Mouse (Mus musculus) cerebral cortex, adult 2 months (tissue): ENCODE measurements around the gene Itfg2.

Experiments used
- WGBS: fragments of 180-500 bp; shearing (Covaris S2); methylation state at CpG from one replicate; pipeline ENCODE4 v1.1.7; 2018; 5-methylcytosine and 5-hydroxymethylcytosine counted together

Gene Itfg2

DNA sequence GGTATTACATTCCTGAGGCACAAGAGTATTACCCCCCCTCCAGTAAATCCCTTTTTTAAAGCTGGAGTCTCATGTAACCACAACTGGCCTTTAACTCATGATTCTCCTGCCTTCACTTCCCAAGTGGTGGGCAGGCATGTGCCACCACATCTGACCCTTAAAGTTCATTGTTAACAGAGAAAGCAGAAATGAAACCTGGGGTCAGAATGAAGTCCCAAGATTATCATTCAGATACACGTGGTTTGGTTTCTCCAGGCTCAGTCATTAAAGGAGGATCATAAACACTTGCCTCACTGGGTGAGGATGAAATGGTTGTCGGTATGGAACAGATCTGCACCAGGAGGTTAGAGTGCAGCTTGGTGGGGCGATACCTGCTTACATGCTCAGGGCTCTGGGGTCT, 43.5 kb downstream of the Itfg2 start:
- 85% methylated on average over 3 of the region's 3 CpGs for WGBS

DNA sequence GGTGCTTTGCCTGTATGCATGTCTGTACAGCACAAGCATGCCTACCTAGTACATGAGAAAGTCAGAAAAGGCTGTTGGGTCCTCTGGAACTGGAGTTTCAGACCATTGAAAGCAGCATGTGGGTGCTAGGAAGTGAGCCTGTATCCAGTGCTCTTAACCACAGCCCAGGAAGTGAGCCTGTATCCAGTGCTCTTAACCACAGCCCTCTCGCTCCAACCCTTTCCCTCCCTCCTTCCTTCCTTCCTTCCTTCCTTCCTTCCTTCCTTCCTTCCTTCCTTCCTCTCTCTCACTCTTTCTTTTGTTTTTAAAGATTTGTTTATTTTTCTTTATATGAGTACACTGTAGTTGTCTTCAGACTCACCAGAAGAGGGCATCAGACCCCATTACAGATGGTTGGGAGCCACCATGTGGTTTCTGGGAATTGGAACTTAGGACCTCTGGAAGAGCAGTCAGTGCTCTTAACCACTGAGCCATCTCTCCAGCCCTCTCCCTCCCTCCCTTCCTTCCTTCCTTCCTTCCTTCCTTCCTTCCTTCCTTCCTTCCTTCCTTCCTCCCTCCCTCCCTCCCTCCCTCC, 44.0 kb downstream of the Itfg2 start:
- 63% methylated on average over 1 of the region's 1 CpGs for WGBS

DNA sequence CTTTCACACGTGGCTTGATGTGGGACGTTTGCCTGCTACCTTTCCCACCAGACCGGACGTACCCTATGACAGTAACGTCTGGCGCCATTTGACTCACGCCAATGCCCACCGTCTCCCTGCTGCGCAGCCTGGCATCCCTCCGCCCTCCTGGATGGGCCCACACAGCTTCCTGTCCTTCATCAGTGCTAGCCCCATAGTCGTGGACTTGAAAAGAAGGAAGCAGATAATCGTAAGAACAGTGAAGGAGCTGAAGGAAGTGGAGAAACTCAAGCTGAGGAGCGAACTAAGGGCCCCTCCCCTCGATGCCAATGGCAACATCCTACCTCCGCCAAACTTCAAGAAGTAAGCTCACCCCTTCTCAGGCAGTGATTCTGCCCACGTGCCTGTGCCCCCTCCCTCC, 45.1 kb downstream of the Itfg2 start:
- WGBS, result 83% methylated on average over 16 of the region's 16 CpGs

DNA sequence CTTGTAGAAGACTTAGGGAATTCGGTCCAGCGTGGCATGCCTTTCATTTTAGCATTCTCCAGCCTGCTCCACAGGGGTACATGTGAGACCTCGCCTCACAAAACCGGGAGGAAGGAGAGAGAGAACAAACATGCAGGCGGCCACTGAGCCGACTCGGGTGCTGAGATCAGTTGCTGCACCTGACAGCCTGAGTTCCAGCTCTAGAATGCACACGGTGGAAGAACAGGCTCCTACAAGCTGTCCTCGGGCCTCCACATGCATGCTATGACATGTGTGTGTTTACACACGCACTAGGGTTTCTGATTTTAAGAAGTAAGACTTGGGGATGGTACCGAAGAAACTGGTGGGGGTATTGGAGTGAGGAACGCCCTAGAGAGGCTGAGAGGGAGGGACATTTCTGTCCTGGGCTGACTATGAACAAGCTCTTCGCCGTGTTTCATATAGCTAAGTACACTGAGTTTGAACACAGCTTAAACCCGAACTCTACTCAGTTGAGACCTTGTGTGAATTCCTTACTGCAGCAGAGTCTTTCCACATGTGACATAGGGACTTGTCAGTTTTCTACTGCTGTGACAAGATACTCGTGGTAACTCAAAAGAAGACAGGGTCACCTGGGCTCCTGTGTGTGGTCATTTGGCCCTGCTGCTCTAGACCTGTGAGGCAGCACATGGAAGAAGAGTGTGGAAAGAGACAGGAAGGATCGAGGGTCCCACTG, 48.2 kb downstream of the Itfg2 start:
- WGBS, result 88% methylated on average over 17 of the region's 17 CpGs

DNA sequence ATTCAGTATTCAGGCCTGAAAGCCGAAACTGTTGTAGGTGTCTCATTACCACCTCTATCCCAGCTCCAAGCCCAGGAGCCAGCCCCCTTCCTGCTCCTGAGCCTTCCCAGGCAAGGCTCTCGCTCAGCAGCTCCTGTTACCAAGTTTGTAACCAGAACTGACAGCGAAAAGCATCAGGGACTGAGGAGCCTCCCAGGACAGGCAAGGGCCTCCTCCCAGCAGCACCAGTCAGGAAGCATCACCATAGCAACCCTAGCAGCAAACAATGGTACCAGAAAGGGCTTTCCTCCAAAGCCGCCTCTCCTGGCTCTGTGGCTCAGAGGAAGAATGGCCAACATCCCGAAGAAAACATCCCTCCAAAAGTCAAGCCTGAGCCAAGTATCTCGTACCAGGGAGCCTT, 49.5 kb downstream of the Itfg2 start, which contains the start of the genes Tex52 and Gm44596:
Tex52 (plus strand) TSS at position 265 of the 400 bp plus-strand sequence.
Gm44596 (plus strand) TSS at position 312 of the 400 bp plus-strand sequence.
- 22% methylated on average over 6 of the region's 6 CpGs for WGBS

DNA sequence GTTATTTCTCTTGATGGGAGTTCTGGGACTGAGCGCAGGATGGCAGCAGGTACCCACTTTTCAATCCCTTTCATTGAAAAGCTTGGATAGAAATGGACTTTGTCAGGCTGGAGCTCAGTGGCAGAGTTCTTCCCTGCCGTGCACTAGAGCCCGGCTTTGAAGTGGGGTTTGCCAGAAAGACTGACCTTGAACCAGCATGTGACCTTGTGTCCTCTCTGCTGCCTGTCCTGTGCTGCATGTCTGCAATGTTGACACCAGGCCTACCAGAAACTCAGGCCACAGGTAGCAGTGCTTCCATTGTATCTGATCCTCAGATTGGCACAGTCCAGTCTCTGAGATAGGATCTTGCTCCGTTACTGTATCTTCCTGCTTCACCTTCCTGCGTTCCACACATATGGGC, 54.7 kb downstream of the Itfg2 start:
- 91% methylated on average over 5 of the region's 5 CpGs for WGBS

DNA sequence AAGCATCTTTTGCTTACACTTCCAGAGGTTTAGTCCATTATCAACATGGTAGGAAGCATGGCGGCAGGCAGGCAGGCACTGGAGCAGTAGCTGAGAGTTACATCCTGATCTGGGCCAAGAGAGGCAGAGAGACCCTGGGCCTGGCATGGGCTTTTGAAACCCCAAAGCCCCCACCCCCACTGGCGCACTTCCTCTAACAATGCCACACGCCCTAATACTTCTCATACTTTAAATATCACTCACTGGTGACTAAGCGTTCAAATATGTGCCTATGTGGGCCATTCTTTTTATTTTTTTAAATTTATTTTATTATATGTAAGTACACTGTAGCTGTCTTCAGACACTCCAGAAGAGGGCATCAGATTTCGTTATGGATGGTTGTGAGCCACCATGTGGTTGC, 58.3 kb downstream of the Itfg2 start:
- WGBS, result 94% methylated on average over 5 of the region's 5 CpGs

DNA sequence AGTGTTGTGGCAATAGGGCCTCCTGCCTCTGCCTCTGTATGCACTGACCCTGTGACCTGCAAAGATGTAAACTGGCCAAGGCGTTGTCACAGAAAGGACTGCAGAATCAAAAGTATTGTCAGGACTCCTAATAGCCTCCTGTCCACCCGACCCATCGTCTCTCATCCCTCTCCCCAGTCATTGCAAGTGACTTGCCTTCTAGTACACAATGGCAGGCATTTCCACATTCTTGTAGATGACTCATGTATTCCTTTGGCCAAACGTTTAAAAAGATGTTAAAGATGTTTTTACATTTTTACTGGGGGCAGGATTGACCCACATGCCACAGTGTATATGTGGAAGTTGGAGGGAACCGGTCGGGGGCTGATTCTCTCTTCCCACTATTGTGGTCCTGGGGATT, 60.0 kb downstream of the Itfg2 start:
- WGBS, result 73% methylated on average over 6 of the region's 6 CpGs

DNA sequence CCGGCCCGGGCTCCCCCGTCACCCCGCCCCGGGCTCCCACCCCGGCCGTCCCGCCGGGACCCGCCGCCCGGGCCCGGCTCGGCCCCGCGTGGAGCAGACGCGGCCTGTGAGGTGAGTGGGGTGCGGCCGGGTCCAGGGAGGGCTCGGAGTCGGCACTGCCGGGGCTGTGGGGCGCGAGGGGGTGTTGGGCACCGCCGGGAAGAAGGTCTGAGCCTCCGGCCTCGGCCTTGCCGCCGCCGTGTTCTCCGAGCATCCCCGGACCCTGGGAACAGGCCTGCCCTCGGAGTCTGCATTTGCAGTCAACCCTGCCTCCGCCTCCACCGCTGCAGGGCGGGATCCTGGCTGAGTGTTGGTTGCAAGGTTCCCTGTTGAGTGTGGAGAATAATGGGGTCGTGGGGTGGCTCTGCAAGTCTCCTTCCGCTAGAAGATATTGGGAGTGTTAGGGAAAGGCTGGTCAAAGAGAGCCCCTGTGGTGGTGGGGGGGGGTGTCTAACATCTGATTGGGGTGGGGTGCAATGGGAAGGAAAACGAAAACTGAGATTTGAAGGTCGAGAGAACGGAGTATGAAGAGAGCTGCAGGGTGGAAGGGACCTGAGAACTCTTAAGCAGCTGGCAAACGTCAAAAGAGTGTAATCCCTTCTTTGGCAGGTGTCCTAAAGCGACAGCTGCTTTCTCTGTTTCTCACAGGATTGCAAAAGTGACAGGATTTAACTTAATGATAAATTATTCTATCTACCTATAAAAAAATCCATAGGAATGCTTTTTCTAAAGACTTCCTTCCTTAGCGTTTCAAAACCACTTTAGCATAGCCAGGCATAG, 61.5 kb downstream of the Itfg2 start:
- 2% methylated on average over 45 of the region's 46 CpGs for WGBS

DNA sequence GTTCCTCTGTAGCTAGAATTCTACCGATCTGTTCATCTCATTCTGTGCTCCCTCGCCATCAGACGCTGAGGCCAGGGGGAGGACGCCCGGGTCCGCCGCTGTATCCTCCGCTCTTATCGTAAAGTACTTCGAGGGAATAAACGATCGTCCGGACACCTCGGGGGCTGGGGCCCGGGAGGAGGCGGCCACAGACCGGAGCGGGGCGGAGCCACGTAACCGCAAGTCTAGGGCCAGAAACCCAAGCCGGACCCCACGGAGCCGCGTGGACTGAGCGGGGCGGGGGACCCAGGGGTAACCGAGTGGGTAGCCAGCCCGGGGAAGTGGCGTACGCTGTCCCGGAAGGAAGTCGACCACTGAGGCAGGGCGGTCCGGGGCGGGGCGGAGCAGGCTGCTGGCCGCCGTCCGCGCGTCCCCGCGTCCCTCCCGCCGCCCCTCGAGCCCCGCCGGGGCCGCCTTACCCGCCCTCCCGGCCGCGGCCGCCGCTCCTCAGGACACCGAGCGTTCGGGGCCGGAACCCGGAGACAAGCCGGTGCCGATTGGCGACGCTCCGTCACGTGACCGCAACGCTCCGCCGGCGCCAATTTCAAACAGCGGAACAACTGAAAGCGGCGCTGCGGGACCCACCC, 62.2 kb downstream of the Itfg2 start, which contains the start of the genes Rhno1 and Foxm1:
Rhno1 (minus strand) TSS at position 531 of the 626 bp plus-strand sequence.
Foxm1 (plus strand) TSS at position 587 of the 626 bp plus-strand sequence.
- WGBS, result under 1% methylated on average over 76 of the region's 76 CpGs

DNA sequence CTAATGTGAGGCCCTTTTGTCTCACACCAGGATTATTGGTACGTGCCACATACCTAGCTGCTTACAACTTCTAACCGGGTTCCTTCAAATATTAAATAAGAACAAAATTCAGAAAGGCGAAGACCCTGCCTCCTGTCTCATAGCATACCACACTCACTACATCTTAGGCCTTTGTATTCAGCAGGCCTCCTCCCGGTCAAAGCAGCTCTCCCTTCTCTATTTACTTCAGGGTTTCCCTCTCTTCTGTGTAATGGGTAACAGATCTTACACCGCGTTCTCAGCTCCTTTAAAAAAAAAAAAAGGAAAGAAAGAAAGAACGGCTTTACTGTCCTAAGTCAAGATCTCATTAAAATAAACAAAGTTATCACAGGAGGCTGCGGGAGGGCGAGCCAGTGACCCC, 62.8 kb downstream of the Itfg2 start:
- WGBS, result 15% methylated on average over 9 of the region's 9 CpGs
